Mouse (Mus musculus): ENCODE results near the gene Ppfia3.

Gene Ppfia3

GRCm38 (mm10) chr7:45386077-45386476, 19.3 kb upstream of the Ppfia3 start:
- 92% methylated on average over 3 of the region's 3 CpGs for WGBS

DNA sequence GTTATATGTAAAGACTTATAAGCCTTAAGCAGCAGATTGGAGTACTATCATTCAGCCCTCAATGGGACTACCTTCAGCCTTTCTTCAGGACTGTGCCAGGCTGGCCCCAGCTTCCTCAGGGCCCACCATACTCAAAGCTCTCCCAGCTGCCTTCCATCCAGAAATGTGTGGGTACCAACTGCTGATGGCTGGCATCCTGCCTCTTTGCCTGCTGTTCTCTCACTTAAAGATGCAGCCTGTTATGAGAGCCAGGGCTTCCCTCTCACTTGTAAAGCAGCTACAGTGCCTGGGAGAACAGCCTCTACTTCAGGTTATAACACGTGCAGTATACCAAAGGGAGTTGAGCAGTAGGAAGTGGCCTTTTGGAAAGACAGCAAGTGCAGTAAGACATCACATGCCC, 9.2 kb upstream of the Ppfia3 start:
- 39% methylated on average over 1 of the region's 1 CpGs for WGBS

DNA sequence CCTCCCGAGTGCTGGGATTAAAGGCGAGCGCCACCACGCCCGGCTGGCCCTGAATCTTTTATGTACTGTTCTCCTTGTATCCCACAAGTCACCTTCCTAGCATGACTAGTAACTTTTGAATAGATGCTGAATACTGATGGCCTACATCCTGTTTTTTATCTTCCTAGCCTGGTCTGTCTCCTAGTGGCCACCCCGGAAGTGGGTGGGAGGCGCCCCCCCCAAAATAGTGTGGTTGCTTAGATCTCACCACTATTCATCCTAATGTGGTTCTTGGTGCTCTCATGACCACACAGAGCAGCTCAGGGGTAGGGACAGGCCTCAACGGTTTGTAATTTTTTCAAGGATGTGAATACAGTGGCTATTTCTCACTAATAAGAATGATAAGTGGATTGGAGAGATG, 7.8 kb upstream of the Ppfia3 start:
- 89% methylated on average over 8 of the region's 8 CpGs for WGBS

- 81% methylated on average over 5 of the region's 5 CpGs for WGBS
These were observed 5.6 kb upstream of the Ppfia3 start for GRCm38 (mm10) chr7:45372371-45372770.

DNA sequence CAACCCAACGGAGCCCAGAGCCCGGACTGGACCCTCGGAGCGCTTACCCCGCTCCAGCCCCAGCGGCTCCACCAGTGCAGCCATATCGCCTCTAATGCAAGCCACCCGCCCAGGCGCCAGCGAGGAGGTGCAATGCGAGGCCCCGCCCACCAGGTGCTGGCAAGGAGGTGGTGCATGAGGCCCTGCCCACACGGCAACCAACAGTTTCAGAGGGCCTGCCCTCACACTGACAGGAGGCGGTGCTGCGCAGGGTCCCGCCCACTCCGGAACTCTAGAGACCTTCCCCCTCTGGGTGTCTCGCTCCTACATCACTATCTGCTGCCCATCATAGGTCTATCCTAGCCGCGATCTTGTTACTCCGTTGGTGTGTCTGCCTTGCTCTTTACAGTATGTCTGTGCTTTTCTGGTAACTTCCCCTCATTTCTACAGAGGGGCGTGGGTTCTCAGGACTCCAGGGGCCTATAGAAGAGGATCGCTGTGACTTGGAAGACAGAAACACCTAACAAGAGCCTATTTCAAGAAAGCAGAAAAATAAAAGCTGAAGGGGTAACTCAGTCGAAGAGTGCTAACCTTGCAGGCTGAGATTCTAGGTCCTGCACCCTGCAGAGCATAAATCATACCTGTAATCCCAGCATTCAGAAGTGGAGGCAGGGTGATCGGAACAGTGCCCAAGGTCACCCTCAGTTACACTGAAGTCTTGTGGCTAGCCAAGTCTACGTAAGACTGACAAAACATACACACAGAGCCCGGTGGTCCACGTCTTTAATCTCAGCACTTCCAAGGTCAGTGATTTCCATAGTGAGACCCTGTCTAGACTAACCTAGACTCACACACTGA, 3.9 kb upstream of the Ppfia3 start, which contains the start of gene Lin7b:
Gene Lin7b (minus strand): TSS at position 109 of the 837 bp plus-strand sequence.
- 10% methylated on average over 28 of the region's 28 CpGs for WGBS

DNA sequence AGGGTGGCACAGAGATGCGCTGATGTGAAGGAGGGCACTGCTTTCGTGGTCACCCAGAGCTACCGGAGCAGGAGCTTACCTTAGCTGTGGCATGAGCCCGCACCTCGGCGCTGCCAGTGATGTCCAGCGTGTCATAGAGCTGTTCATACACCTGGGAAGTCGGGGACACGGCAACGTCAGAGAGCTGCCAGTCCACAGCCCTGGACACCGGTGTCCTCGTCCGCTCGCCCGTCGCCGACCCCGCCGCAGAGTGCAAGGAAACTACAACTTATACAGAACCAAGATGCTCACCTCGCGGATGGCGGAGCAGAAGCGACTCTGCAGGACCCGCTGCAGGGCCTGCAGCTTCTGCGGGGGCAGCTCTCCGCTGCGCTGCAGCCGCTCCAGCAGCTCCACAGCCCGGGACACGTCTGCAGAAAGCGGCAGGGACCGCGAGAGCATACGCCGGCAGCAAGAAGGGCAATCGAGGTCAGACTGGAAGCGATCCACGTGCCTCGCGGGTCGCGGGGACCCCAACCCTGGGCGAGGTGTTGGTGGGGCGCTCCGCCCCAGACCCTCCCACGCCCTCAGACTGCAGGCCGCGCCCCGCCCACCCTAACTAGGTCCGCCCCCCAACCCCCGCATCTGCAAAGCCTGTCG, 3.1 kb upstream of the Ppfia3 start:
- WGBS = 4% methylated on average over 51 of the region's 52 CpGs

GRCm38 (mm10) chr7:45369022-45369745, 2.4 kb upstream of the Ppfia3 start:
- WGBS = 59% methylated on average over 16 of the region's 16 CpGs

DNA sequence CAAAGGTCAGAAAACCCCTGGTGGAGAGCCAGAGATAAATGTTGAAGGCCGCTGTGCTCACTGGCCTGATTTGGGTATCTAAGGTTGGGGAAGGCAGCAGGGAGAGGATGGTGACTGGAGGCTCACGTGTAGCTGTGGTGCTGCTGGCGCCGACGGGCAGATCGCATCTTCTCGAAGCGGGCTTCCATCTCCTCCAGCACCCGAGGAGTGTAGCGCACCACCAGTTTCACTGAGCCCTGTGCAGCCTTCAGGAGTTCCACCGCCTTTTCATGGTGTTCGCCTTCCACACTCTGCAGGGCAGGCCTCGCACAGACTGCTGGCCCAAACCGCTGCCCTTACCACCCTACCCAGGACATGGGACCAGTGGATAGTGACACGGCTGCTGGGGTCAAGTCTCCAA, 1.4 kb upstream of the Ppfia3 start:
- 47% methylated on average over 15 of the region's 15 CpGs for WGBS

- under 1% methylated on average over 70 of the region's 70 CpGs for WGBS
These were observed 431 bp upstream of the Ppfia3 start for GRCm38 (mm10) chr7:45367020-45367880.

GRCm38 (mm10) chr7:45365742-45366651, 822 bp downstream of the Ppfia3 start:
- 3% methylated on average over 35 of the region's 35 CpGs for WGBS

- WGBS = 77% methylated on average over 2 of the region's 2 CpGs
These were observed 2.8 kb downstream of the Ppfia3 start for GRCm38 (mm10) chr7:45363983-45364382.

DNA sequence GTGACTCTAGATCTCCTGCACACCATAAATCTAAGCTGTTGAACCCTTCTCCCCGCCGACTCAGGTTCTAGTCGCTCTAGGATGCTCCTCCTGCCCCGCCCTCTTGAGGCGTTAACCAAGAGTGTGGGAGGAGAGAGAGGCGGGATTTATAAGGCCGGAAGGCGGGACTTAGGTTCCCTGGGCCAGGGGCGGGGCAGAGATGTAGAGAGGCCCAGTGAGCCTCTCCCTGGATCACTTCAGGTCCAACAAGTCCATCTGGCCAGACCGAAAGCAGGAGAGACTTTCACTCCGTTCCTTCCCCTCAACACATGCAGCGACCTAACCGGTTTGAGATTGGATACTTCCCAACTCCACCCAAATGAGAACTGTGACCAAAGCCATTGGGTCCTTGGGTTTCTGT, 4.0 kb downstream of the Ppfia3 start:
- WGBS = 19% methylated on average over 13 of the region's 13 CpGs

DNA sequence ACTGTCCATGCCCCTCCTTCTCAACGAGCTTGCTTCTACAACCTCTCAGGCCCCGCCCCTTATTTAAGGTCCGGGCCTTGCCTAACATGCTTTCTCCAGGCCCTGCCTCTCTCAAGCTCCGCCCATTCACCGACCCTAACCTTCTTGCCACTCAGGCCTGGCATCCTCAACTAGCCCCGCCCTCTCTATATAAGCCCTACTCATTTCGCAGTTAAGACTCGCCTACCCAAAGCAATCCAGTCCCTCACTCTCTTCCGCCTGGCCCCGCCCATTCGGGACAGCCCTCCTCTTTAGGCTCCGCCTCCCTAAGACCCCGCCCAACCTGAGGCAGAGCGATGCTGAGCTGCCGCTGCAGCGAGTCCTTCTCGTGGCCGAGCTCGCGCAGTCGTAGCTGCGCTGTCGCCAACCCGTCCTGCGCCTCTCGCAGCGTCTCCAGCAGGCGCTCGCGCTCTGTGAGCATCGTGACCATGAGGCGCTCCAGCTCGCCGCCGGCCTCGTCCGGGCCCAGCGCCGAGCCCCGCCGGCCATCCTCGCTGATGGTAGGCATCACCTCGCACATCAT, 5.5 kb downstream of the Ppfia3 start:
- WGBS = under 1% methylated on average over 43 of the region's 43 CpGs

- WGBS = 46% methylated on average over 18 of the region's 18 CpGs
These were observed 6.3 kb downstream of the Ppfia3 start for GRCm38 (mm10) chr7:45360404-45361125.

GRCm38 (mm10) chr7:45359081-45359480, 7.7 kb downstream of the Ppfia3 start:
- 71% methylated on average over 11 of the region's 11 CpGs for WGBS

GRCm38 (mm10) chr7:45356087-45356486, 10.7 kb downstream of the Ppfia3 start:
- 69% methylated on average over 13 of the region's 13 CpGs for whole genome bisulfite sequencing

GRCm38 (mm10) chr7:45355318-45356020, 11.3 kb downstream of the Ppfia3 start:
- WGBS = 75% methylated on average over 15 of the region's 15 CpGs

DNA sequence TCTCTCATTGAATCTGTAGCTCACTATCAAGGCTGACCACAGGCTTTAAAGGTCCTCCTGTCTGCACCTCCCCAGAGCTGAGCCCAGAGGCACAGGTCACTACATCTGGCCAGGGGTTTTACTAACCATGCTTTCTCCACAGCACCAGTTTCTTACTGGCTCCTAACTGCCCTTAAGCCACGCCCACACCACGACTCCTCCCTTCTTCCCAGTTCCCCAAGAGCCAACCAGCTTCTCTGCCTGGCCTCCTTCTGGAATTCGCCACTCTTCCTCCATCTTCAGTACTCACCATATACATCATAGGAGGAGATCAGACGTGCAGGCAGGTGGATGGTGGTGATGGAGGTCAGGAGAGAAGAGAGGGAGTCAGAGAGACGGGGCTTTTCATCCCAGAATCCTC, 13.8 kb downstream of the Ppfia3 start:
- WGBS = 39% methylated on average over 5 of the region's 5 CpGs

DNA sequence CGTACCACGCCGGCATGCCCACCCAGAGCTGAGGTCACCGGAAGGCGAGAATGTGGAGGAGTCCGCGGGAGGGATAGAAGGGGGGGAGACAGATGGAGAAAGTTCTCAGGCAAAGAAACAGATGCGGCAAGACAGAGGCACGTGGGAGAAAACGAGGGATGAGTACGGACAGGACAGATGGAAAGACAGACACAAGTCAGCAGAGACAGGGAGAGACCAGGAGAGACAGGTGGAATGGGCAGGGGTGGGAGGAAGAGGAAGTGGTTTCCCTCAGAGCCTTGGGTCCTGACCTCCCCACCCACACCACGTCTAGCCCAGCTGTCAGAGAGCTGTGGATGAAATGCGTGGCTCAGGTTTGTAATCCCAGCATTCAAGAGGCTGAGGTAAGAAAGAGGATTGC, 19.9 kb downstream of the Ppfia3 start:
- 52% methylated on average over 13 of the region's 13 CpGs for WGBS
